Mouse (Mus musculus) forebrain, embryonic 14.5 days (tissue): Measurements from ENCODE around the gene Eef1akmt3. TPM values are rescaled to one million over a fixed set of nuclear protein-coding genes. Genes with fewer than 3 reads are reported as not detected.

Source experiments
- ATAC-seq: fragments of 200-750 bp; cut with Nextera tagmentation; 2 replicates; pipeline ENCODE4 v1.8.0; 2017; ENCODE audit warnings: mild to moderate bottlenecking, moderate library complexity
- DNase-seq: peaks from one replicate; pipeline ENCODE4 v3.0.0-alpha.2; 2015; ENCODE audit warnings: low spot score
- H3K27ac ChIP-seq: fragments of 300-500 bp; sonication (generic); 2 replicates; pipeline ENCODE4 v1.5.1; 2014; ENCODE audit warnings: low read depth, mild to moderate bottlenecking, control low read depth, low read length, moderate library complexity
- H3K27me3 ChIP-seq: fragments of 300-500 bp; sonication (generic); replicated peaks from 2 replicates; pipeline ENCODE4 v1.6.1; 2014; ENCODE audit warnings: low read length, control low read depth, mixed read lengths; ENCODE audit not compliant: control insufficient read depth, insufficient read depth
- H3K36me3 ChIP-seq: fragments of 300-500 bp; sonication (generic); 2 replicates; pipeline ENCODE4 v1.6.1; 2014; ENCODE audit warnings: low read length, control low read depth; ENCODE audit not compliant: control insufficient read depth, insufficient read depth
- H3K4me1 ChIP-seq: fragments of 300-500 bp; sonication (generic); 2 replicates; pipeline ENCODE4 v1.6.1; 2014; ENCODE audit warnings: antibody characterized with exemption, low read length, control low read depth; ENCODE audit not compliant: control insufficient read depth, insufficient read depth
- H3K4me2 ChIP-seq: fragments of 300-500 bp; sonication (generic); 2 replicates; pipeline ENCODE4 v1.6.1; 2014; ENCODE audit warnings: mild to moderate bottlenecking, control low read depth, low read length
- H3K4me3 ChIP-seq: fragments of 300-500 bp; sonication (generic); 2 replicates; pipeline ENCODE4 v1.5.1; 2014; ENCODE audit warnings: low read depth, low read length, control low read depth
- H3K9ac ChIP-seq: fragments of 300-500 bp; sonication (generic); 2 replicates; pipeline ENCODE4 v1.6.1; 2014; ENCODE audit warnings: mild to moderate bottlenecking, low read length, control low read depth, moderate library complexity
- H3K9me3 ChIP-seq: fragments of 300-500 bp; sonication (generic); replicated peaks from 2 replicates; pipeline ENCODE4 v1.6.1; 2016; ENCODE audit warnings: low read length, control low read depth, mixed read lengths; ENCODE audit not compliant: control insufficient read depth
- WGBS: fragments of 180-500 bp; shearing (Covaris S2); extraction: QIAGEN DNeasy Blood & Tissue Kit; methylation state at CpG from one replicate; pipeline ENCODE4 v1.1.7; 2014; 5-methylcytosine and 5-hydroxymethylcytosine counted together
- polyA plus RNA-seq: library from polyadenylated mRNA; unstranded; fragments of >200 nt; fragmentation: Nextera tagmentation; extraction: Ambion mirVana; gene quantifications from 2 replicates; pipeline ENCODE4 v1.2.1, GENCODE M21; 2014

The Eef1akmt3 gene
- polyA plus RNA-seq, 1 experiment from 2014 or later: 0.06 TPM

- peaks cover 34% of the 10 kb centered on the region for H3K36me3 ChIP-seq
- no peak for ATAC-seq
- no peak overlapping the region for H3K4me3 ChIP-seq
- no peaks in the 10 kb centered on the region for H3K4me1 ChIP-seq
- no peak overlapping the region for H3K27ac ChIP-seq
- H3K4me2 ChIP-seq: no peak overlapping the region
- no peak overlapping the region for H3K9ac ChIP-seq
- no peak for DNase-seq
- WGBS: 89% methylated on average over 9 of the region's 9 CpGs
- no peaks in the 10 kb centered on the region for H3K27me3 ChIP-seq
- no peaks in the 10 kb centered on the region for H3K9me3 ChIP-seq
Observed at GRCm38 (mm10) chr10:127001297-127001696, 40.0 kb downstream of the Eef1akmt3 start.

- H3K36me3 ChIP-seq: peaks cover 41% of the 10 kb centered on the region
- H3K9me3 ChIP-seq: no peaks in the 10 kb centered on the region
- no peak within 1 kb of the TSS for H3K9ac ChIP-seq
- ATAC-seq (peak; percentile 28; the same call in 1 of the 2 replicates), DNase-seq (no peak)
- no peak within 1 kb of the TSS for H3K4me3 ChIP-seq
- WGBS: 91% methylated on average over 5 of the region's 5 CpGs
- no peaks in the 10 kb centered on the region for H3K27me3 ChIP-seq
- no peak within 1 kb of the TSS for H3K27ac ChIP-seq
- H3K4me1 ChIP-seq: no peaks in the 10 kb centered on the region
- no peak within 1 kb of the TSS for H3K4me2 ChIP-seq
Observed at GRCm38 (mm10) chr10:127000529-127000928, 40.8 kb downstream of the Eef1akmt3 start, which contains the start of gene Avil. TSS of gene Avil (plus strand) at chr10:127000709.

GRCm38 (mm10) chr10:126997340-126998113 lies 43.8 kb downstream of the Eef1akmt3 start:
- 67% methylated on average over 13 of the region's 13 CpGs for WGBS
- Histone ChIP-seq H3K27me3 (no peaks in the 10 kb centered on the region), H3K9ac (no peak overlapping the region), H3K4me2 (no peak overlapping the region), H3K4me3 (no peak overlapping the region), H3K4me1 (no peaks in the 10 kb centered on the region), H3K27ac (no peak overlapping the region), H3K9me3 (no peaks in the 10 kb centered on the region), H3K36me3 (peaks cover 71% of the 10 kb centered on the region)
- no peak for ATAC-seq
- DNase-seq: no peak

GRCm38 (mm10) chr10:126993621-126994020 lies 47.7 kb downstream of the Eef1akmt3 start:
- no peaks in the 10 kb centered on the region for H3K4me1 ChIP-seq
- no peaks in the 10 kb centered on the region for H3K27me3 ChIP-seq
- no peak overlapping the region for H3K4me2 ChIP-seq
- H3K4me3 ChIP-seq: no peak overlapping the region
- peaks cover 64% of the 10 kb centered on the region for H3K36me3 ChIP-seq
- WGBS: 96% methylated on average over 3 of the region's 3 CpGs
- ATAC-seq: no peak
- H3K9ac ChIP-seq: no peak overlapping the region
- no peak overlapping the region for H3K27ac ChIP-seq
- DNase-seq: no peak
- no peaks in the 10 kb centered on the region for H3K9me3 ChIP-seq

- Histone ChIP-seq H3K36me3 (peaks cover 48% of the 10 kb centered on the region), H3K27ac (no peak overlapping the region), H3K9me3 (no peaks in the 10 kb centered on the region), H3K4me2 (no peak overlapping the region), H3K4me3 (no peak overlapping the region), H3K27me3 (no peaks in the 10 kb centered on the region), H3K9ac (no peak overlapping the region), H3K4me1 (peaks cover 11% of the 10 kb centered on the region)
- DNase-seq: no peak
- WGBS: 74% methylated on average over 3 of the region's 3 CpGs
- no peak for ATAC-seq
Observed at GRCm38 (mm10) chr10:126991676-126992075, 49.6 kb downstream of the Eef1akmt3 start.

- peaks cover 41% of the 10 kb centered on the region for H3K36me3 ChIP-seq
- no peak overlapping the region for H3K4me3 ChIP-seq
- H3K9me3 ChIP-seq: no peaks in the 10 kb centered on the region
- no peak overlapping the region for H3K4me2 ChIP-seq
- peak; percentile 88 for DNase-seq
- peaks cover 21% of the 10 kb centered on the region for H3K4me1 ChIP-seq
- ATAC-seq: peak; percentile 78
- no peak overlapping the region for H3K27ac ChIP-seq
- no peak overlapping the region for H3K9ac ChIP-seq
- 63% methylated on average over 7 of the region's 7 CpGs for WGBS
- no peaks in the 10 kb centered on the region for H3K27me3 ChIP-seq
Observed at GRCm38 (mm10) chr10:126990313-126991056, 50.8 kb downstream of the Eef1akmt3 start.

GRCm38 (mm10) chr10:126988513-126989165 lies 52.7 kb downstream of the Eef1akmt3 start:
- Histone ChIP-seq H3K27ac (no peak overlapping the region), H3K9me3 (no peaks in the 10 kb centered on the region), H3K4me3 (no peak overlapping the region), H3K9ac (no peak overlapping the region), H3K27me3 (no peaks in the 10 kb centered on the region), H3K36me3 (peaks cover 22% of the 10 kb centered on the region), H3K4me1 (peaks cover 35% of the 10 kb centered on the region), H3K4me2 (no peak overlapping the region)
- WGBS: 65% methylated on average over 5 of the region's 5 CpGs
- ATAC-seq (no peak), DNase-seq (no peak)

GRCm38 (mm10) chr10:126987183-126988118 lies 53.9 kb downstream of the Eef1akmt3 start:
- Histone ChIP-seq H3K4me3 (no peak overlapping the region), H3K4me2 (no peak overlapping the region), H3K27me3 (no peaks in the 10 kb centered on the region), H3K9me3 (no peaks in the 10 kb centered on the region), H3K4me1 (peaks cover 46% of the 10 kb centered on the region), H3K27ac (no peak overlapping the region), H3K9ac (no peak overlapping the region), H3K36me3 (peaks cover 11% of the 10 kb centered on the region)
- WGBS: 62% methylated on average over 8 of the region's 8 CpGs
- DNase-seq (no peak), ATAC-seq (no peak)
